Mouse (Mus musculus) neural tube, embryonic 10.5 days (tissue): ENCODE results near the gene Pax7.

Experiments
- DNase-seq: peaks from one replicate; pipeline ENCODE4 v3.0.0-alpha.2; 2017; ENCODE audit warnings: low spot score; ENCODE audit errors: extremely low spot score

Pax7 gene

DNA sequence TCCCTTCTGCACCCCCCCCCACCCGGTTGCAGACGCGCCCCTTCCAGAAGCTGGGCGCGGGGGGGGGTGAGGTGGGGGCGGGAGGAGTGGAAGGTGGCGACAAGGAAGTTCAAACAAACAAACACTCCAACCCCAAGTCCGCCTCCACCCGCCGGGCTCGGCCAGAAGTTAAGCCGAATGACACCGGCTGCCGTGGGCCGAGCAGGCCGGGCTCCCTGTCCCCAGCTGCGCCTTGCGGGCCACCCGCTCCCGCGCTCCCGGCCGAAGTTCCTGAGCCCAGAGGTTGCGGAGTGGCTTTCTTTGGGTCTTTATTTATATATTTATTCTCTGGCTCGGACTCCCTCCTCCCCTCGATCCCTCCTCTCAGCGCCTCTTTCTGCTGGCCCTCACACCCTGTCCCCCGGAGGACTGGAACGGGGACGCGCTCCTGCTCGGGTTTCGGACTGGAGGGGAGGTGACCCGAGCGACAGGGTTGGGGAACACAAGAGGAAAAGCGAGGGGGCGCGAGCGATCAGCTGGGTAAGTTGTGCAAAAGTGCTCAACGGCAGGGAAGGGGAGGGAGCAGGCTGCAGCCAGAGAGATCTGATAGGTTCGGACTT lies at the start of gene Pax7:
TSS of gene Pax7 (minus strand) at position 493 of the 599 bp plus-strand sequence.
- DNase-seq, result peak; percentile 83

DNA sequence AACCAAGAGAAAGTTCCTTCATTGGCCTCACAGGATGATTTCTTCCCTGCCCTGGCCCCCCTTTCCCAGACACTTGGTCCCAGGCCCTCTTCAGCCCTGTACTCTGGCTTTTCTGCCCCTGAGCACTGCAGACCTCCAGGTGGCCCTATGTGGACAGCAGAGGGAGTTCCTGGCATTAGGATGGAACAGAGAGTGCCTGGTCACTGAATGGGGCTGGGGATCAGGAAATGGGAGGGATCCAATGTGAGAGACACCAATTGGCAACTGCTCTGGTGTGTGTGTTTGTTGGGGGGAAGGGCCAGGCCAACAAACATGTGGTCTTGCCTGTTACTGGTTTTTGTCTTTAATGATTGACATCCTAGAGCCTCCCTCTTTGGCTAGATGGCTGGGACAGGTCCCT lies 48.5 kb upstream of the Pax7 start:
- DNase-seq, result no peak

DNA sequence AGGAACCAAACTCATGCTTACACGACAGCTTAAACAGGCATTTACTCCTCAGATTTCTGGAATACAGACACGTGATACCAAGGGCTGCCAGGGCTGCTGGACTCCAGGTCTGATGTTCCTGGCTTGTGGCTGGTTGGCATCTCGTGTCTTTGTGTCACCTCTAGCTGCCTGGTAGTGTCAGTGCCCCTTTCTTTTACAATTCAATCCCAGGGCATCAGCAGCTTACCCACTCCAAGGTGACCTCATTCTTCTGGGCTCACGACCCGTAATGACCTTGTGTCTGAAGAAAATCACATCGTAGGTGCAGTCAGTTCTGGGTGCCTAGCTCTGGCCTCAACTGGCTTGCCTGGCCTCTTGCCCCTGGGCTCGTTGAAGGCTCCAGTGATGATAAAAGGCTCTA lies 46.0 kb upstream of the Pax7 start:
- DNase-seq, result no peak

DNA sequence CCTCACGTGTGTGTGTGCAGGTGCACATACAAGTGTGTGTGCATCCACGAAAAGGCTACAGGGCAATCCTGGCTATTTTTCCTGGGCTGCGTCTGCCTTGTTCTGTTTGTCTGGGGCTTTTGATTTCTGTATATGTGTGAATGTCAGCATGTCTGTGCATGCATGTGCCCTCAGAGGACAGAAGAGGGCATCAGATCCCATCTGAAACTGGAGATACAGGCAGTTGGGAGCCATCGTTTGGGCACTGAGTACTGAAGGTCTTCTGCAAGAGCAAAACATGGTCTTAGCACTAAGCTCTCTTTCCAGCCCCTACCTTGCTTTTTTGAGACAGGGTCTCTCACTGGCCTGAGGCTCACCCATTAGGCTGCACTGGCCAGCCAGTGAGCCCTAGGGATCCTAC lies 45.1 kb upstream of the Pax7 start:
- no peak for DNase-seq

DNA sequence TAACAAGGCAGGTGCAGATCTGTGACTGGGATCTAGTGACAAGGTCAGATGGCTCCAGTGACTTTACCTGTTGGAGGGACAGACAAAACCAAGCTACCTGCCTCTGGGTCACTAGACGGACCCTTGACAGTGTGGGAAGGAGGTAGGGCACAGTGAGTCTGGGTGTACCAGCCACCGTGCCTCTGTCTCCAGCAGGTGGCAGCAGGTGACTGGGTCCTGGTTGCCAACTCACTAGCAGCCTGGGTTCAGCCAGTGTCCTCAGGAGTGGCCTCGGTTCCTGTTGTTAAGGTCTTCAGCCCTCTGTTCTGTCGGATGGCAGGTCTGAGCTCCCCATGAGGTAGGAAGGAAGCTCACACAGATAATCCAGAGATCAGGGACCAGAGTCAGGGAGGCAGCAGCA lies 43.9 kb upstream of the Pax7 start:
- DNase-seq, result peak; percentile 81

DNA sequence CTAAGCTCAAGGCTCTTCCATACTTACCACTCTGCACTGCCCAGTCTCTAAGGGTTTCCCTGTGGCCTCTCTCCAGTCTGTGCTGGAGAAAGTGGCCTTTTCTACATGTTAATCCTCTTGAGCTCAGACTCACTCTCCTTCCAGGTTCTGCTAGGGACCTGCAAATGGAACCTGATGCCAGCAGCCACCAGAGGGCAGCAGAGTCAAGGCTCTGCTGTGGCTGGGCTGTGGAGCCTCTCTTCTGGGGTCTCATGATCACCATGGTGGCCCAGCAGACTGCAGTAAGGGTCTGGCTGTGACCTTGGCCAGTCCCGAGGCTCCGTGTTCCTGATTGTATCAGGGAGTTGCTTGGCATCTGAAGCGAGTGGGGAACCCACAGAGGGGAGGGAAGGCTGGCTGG lies 39.3 kb upstream of the Pax7 start:
- peak; percentile 87 for DNase-seq

DNA sequence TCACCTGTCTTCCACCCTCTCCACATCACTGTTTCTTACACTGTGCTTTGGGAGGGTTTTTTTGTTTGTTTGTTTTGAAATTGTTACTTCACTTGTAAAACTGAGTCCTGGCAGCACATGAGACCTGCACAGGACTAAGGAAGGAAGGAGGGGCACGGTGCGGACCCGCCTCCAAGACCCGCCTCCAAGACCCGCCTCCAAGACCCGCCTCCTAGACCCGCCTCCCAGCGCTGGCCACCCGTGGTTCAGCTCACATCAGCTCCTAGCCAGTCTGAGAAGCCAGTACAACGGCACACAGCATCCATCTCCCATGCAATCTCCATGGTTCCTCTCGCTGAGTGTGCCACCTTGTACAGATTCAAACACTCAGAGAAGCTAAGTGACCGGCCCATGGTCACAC lies 38.4 kb upstream of the Pax7 start:
- no peak for DNase-seq

DNA sequence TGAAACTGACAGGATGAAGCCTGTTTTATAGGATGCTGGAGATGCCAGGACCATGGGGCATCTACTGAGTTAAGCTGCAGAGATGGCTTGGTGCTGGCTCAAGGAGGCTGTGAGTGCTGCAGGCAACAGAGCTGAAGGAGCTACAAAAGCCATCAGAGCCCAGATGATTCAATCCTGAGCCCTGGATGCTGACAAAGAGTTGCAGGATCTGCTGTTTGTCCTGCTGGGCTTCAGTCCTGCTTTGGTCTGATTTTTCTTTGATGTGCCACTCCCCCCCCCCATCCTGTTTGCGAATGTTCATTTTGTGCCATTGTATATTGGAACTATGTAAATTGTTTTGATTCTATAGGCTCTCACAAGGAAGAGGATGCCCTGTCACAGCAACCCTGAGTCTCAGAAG lies 29.9 kb upstream of the Pax7 start:
- DNase-seq, result no peak

DNA sequence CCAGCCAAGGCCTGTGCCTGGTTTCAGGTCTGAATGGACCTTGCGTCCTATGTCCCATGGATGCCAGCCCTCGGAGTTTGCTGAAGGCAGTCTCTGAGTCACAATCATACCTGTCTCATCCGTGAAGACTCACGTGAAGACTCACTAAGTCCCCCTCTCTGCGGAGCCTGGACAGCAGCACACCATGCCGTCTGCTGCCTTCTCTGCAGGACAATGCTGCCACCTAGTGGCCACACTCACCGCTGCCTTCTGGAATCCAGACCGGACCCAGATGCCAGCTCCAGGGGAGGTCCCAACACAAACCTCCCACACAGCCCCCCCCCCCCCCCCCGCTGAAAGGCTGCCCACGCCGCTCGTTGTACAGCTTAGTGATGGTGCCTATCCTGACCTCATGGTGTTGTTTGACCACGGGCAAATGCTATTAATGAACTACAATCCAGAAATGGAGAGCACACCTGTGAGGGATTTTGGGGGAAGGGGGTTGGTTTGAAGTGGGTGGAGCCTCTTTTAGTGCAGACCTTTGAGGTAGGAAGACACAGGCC lies 25.4 kb upstream of the Pax7 start:
- DNase-seq, result peak; percentile 93

DNA sequence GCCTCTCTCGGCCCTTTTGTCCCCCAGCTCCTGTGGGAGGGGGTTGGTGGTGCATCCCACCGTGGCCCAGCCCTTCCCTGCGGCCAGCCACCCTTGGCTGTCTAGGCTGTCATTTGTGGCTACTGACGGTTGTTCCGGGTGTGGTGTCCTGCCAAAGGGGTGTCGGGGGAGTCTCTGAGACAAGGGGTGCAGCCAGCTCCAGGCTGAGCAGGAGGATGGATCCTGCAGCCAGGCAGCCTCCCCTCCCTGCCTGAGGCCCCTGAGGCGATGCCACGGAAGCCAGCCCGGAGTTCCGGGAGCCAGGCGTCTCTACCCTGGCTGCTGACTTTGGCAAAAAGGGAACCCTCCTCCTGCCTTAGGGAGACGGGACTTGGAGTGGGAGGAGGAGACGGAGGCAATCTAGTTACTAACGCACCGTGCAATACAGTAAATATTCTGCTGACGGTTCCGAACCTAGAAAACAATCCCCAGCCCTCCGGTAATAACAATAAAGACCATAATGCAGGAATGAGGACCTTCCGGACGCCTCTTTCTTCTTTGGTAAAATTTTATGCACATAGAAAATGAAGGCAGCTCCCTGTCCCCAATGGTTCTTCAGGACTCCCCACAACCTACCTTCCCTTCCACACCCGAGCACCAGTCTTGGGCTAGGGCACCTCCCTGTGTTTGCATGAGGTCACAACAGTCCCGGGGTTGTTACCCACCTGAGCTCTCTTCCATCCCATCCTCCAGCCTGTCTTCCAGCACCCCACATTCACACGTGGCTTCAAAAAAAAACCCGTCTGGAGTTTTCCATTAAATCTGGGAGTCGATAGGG lies 19.1 kb upstream of the Pax7 start:
- DNase-seq, result no peak

DNA sequence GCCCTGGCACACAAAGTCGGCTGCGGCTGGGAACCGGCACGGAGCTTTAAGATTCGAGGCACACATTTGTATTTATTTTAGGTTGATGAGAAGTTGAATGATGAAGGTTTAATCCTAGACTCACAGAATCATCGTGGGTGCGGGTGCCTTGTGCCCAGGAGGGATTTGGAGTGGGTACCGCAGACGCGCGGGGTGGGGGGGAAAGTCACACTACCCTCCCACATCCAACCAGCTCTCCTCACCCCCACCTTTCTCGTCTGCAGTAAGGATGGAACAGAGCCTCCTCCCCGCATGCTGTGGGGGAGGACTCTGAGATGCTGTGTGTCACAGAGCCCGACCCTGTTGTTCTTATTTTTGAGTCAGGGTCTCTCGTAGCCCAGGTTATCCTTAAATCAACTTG lies 18.1 kb upstream of the Pax7 start:
- no peak for DNase-seq

DNA sequence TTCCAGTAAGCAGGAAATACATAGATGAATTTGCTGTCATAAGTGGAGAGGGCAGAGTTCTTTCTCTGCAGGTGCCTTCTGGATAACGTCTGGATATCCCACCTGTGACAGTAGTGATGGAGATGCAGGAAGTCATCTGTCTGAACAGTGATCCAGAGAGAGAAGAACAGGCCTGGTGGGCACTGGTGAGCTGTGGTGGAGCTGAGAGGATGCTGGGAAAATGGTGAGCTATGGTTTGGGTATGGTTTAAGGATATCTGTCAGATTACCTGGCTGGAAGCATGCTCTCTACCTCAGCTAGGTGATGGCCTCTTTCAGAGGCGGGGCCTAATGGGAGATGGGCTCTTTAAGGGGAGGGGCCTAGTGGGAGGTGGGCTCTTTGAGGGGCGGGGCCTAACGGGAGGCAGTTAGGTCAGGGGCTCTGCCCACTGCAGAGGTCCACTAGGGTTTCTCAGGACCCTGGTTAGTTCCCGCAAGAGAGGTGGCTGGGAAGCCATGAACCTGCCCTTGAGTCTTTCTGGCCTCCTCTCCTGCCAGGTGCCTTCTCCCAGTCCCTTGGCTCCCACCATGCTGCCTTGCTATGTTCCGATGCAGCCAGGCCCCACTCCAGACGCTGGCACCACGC lies 17.3 kb upstream of the Pax7 start:
- DNase-seq, result no peak

DNA sequence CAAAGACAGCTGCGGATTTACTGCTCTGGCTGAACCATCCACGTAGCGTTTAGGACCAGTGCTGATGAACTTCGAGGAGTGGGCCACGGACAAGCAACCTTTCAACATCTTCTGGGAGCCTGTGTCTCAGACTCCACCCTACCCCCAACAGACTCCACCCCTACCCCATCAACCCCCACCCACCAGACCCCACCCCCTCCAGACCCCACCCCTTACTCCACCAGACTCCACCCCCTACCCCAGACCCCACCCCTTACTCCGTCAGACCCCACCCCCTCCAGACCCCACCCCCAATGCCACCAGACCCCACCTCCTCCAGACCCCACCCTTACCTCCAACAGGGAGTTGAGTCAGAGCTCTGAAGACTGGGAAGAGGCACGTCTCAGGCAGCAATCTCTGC lies 10.1 kb upstream of the Pax7 start:
- no peak for DNase-seq

DNA sequence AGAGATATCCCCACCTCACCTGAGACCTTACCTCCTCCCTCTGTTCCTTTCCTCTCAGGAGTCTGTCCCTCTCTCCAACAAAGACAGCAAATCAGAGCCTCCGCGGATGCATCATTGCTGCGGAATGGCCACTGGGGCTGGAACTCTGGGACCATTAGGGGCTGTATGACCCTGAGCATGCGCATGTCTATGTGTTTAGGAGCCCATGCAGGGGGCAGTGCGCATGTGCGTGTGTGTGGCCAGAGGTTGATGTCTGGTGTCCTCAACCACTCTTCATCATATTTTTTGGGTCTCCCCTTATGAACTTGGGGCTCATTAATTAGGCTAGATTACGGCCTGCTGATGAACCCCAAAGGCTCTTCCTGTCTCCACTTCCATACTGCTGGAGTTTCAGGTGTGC lies 9.6 kb upstream of the Pax7 start:
- DNase-seq, result no peak

DNA sequence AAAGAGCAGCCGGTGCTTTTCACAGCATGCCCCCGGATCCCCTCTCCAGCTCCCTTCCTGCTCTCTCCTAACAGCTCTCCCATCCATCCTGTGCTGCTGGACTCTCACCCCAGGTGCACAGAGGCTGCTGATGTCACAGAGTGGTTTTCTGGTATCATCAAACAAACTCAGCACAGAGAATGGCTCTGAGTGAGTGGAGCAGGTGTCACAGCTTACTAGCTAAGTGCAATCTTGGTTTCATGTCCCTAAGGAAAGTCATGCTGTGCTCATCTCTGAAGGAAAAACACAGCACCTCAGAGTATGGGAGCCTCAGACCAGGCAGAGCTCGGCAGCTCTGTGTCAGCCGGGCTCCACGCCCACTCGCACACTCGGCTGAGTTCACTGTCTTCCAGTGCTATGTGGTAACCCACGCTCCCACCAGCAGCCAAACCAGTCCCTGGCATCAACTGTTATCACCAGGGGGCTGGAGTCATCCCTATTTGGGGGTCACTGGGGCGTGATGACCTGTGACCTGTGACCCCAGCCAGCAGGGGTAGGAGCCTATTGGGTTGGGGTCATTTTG lies 7.7 kb upstream of the Pax7 start:
- DNase-seq, result no peak

DNA sequence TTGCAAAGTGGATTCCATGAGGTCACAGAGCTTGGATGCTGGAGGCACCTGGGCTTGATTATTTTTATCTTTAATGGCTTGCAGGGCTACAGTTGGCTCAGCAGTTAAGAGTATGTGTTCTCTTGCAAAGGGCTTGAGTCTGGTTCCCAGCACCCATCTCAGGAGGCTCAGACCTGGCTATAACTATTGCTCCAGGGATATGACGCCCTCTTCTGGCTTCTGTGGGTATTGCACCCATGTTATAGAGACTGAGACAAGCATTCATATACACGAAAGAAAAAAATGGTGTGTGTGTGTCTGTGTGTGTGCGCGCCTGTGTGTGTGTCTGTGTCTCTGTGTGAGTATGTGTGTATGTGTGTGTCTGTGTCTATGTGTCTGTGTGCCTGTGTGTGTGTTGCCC lies 7.1 kb upstream of the Pax7 start:
- no peak for DNase-seq

DNA sequence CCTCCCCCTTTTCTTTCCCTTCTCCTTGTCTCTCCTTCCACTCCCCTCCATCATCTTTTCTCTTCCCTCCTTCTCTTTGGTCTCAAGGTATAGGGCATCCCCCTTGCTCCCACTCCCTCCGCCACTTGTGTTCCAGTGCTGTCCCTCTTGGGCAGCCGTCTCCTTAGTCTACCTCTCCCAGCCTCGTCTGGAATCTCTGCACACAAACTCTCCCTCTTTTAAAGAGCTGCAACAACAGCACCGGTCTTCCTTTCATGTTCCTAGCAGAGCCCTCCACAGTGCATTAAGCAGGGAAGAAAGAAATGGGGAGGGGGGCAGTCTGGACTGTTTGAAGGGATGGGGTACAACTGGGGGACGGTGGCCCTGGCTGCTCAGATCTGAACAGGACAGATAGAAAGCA lies 3.4 kb upstream of the Pax7 start:
- DNase-seq, result no peak

DNA sequence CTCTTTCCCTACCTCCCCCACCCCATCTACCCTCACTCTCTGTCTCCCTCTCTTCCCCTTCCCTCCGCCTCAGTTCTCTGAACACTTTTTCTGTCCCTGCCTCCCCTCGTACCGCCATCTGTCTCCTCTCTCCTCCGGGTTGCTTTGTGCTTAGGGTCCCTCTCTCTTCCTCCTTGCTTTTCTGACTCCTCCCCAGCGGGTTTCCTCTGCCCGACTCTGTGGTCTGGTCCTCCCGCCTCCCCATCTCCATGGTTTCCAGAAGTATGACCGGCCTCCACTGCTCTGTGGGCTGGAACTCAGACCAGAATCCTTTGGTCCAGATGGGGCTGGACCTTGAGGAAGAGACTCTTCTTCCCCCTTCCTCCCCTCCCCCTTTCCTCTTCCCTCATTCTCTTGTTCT lies 2.9 kb upstream of the Pax7 start:
- no peak for DNase-seq

DNA sequence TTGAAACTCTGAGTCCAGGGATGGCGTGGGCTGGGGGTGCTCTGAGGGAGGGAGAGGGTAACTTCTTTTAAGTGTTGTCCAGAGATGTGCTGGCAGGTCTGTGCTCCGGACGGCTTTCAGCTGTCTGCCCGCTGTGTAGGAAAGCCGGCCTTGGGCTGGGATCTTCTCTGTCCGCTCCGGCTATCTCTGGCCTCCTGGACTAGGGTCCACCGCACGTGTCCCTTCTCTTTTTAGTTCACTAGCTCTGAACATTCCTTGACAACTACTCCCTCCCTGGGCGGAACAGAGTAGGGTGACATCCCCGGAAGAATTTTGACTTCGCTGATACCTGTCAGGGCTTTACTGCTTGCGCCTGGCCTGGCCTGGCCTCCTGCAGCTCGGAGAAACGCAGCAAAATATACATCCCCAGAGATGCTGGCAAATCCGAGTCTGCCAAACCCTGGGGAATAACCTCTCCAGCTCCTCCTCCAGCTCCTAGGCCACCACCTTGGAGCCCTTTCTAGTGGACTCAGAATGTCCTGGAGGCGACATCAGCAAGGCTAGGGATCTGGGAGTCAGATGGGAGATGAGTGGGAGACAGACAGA lies 581 bp upstream of the Pax7 start:
- DNase-seq, result no peak

DNA sequence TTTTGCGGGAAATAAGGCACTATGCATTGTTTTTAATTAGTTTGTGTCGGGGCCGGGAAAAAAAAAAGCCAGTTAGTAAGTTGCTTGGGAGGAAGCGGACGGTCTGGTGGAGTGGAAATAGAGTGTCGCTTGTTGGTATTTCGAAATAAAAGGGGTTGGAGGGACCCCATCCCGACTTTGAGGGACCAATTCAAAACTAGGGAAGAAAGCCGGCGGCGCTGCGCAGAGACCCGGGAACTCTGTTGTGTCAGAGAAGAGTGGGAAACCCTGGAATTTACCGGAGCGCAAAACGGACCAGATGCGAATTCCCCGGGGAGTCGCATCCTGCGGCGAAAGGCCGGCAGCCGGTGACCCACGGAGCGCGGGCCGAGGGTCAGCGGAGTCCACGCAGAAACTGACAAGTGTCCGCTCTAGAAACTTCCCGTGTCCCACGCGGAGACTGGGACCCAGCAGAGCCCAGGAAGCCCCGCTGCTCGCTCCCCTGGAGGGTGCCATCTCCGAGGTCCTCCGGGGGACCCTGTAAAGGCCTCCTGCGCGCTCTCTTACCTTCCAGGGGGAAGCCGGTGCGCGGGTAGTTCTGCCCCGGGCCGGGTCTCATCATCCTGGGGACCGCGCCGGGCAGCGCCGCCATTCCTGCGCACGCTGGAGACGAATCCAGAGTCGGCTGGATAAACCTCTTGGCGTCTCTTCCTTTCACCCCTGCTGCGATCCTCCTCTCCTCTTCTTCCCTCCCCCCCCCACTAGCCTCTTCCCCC lies 870 bp downstream of the Pax7 start:
- peak; percentile 76 for DNase-seq
